Mouse (Mus musculus): Measurements from ENCODE around the gene Pigu. TPM values are rescaled to one million over a fixed set of nuclear protein-coding genes. Genes with fewer than 3 reads are reported as not detected.

The Pigu gene
- total and polyA plus RNA-seq, 2 experiments = 9.3 to 24.0 TPM

GRCm38 (mm10) chr2:155284647-155285046 lies 72.6 kb downstream of the Pigu start:
- TF ChIP-seq POLR2A (IDR thresholded peaks at IDR 0.05; ENCODE audit: extremely low read depth, insufficient read depth, low read length) (no peak), CTCF (IDR thresholded peaks at IDR 0.05; ENCODE audit: low read depth, low read length) (no peak)
- WGBS = 72% methylated on average over 7 of the region's 7 CpGs
- Histone ChIP-seq H3K79me2 (ENCODE audit: control insufficient read depth, insufficient read depth, low read length) (no peaks in the 10 kb centered on the region), H3K36me3 (ENCODE audit: control insufficient read depth, insufficient read depth, low read length) (no peaks in the 10 kb centered on the region), H3K27ac (replicated peaks; ENCODE audit: insufficient read depth, low read depth, low read length) (no peak overlapping the region), H3K9ac (ENCODE audit: low read depth, low read length) (no peak overlapping the region), H3K27me3 (ENCODE audit: control insufficient read depth, insufficient read depth, low read length) (no peaks in the 10 kb centered on the region), H3K4me3 (ENCODE audit: insufficient read depth, low read depth, low read length) (no peak overlapping the region), H3K4me1 (ENCODE audit: control insufficient read depth, insufficient read depth, low read length) (no peaks in the 10 kb centered on the region)
- DNase-seq (ENCODE audit: extremely low read depth, low read depth, low spot score) = no peak

DNA sequence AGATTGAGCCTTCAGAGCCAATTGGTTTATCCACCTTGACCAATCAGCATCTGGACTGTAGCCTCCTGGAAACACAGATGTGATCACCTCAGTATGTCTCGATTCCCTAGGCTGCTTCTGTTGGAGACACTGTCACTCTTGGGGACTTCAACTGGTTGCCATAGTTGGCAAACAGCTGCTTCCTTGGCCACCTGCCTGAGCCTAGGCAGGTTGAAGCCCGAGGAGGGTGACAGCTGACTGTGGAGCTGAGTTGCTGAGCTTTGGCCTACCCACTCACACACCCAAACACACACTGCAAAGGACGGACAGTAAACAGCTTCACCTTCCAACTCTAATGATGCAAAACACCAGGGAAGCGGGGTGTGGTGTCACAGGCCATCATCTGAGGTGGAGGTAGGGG lies 73.4 kb downstream of the Pigu start:
- Histone ChIP-seq H3K36me3 (ENCODE audit: control insufficient read depth, insufficient read depth, low read length) (no peaks in the 10 kb centered on the region), H3K79me2 (ENCODE audit: control insufficient read depth, insufficient read depth, low read length) (no peaks in the 10 kb centered on the region), H3K4me1 (ENCODE audit: control insufficient read depth, insufficient read depth, low read length) (0 out of 2 replicates have a peak, but pooled peaks cover under 1% of the 10 kb centered on the region), H3K4me3 (ENCODE audit: insufficient read depth, low read depth, low read length) (no peak overlapping the region), H3K27me3 (ENCODE audit: control insufficient read depth, insufficient read depth, low read length) (no peaks in the 10 kb centered on the region), H3K27ac (replicated peaks; ENCODE audit: insufficient read depth, low read depth, low read length) (no peak overlapping the region), H3K9ac (ENCODE audit: low read depth, low read length) (no peak overlapping the region)
- TF ChIP-seq CTCF (IDR thresholded peaks at IDR 0.05; ENCODE audit: low read depth, low read length) = no peak
- no peak for TF ChIP-seq POLR2A (IDR thresholded peaks at IDR 0.05; ENCODE audit: extremely low read depth, insufficient read depth, low read length)
- WGBS = 63% methylated on average over 4 of the region's 4 CpGs
- no peak for DNase-seq (ENCODE audit: extremely low read depth, low read depth, low spot score)

DNA sequence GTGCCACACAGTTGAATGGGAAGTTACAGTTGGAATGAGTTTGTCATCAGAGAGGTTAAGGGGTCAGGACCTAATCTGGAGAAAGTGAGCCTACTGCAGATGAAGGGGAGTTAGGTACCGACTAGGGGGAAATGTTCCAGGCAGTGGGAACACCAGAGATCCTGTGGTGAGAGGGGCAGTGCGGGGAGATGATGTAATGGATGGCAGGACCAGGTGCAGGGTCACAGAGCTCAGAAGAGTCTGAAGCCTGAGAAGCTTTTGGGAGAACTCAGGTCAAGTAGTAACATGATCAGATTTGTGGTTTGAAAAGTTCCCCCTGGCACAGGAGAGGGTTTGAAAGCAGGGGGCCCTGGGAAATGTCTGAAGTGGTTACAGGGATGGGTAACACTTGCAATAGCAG lies 77.1 kb downstream of the Pigu start:
- DNase-seq (ENCODE audit: extremely low read depth, low read depth, low spot score) = no peak
- H3K79me2 ChIP-seq (ENCODE audit: control insufficient read depth, insufficient read depth, low read length) = no peaks in the 10 kb centered on the region
- no peak overlapping the region for H3K27ac ChIP-seq (replicated peaks; ENCODE audit: insufficient read depth, low read depth, low read length)
- no peak overlapping the region for H3K9ac ChIP-seq (ENCODE audit: low read depth, low read length)
- no peak overlapping the region for H3K4me3 ChIP-seq (ENCODE audit: insufficient read depth, low read depth, low read length)
- H3K27me3 ChIP-seq (ENCODE audit: control insufficient read depth, insufficient read depth, low read length) = no peaks in the 10 kb centered on the region
- H3K4me1 ChIP-seq (ENCODE audit: control insufficient read depth, insufficient read depth, low read length) = peaks cover 13% of the 10 kb centered on the region
- H3K36me3 ChIP-seq (ENCODE audit: control insufficient read depth, insufficient read depth, low read length) = no peaks in the 10 kb centered on the region
- TF ChIP-seq CTCF (IDR thresholded peaks at IDR 0.05; ENCODE audit: low read depth, low read length) = no peak
- TF ChIP-seq POLR2A (IDR thresholded peaks at IDR 0.05; ENCODE audit: extremely low read depth, insufficient read depth, low read length) = no peak
- 78% methylated on average over 2 of the region's 2 CpGs for WGBS

DNA sequence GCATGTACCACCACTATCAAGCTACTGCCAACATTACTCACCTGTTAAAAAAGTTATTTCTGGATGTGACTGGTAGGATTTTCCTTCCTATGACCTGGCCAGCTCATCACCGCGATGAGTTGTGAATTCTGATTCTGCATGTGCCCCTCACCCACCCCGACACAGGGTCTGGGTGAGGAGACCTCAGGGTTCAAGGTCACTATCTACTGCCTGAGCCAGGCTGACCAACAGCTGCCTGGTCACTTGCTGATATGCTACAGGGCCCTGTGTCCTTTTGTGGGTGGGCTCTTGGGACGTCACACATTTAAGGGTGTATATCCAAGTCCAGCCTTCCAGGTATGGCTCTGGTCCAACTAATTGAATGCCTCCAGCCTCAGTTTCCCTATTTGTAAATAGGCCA lies 78.1 kb downstream of the Pigu start:
- Histone ChIP-seq H3K27me3 (ENCODE audit: control insufficient read depth, insufficient read depth, low read length) (no peaks in the 10 kb centered on the region), H3K27ac (replicated peaks; ENCODE audit: insufficient read depth, low read depth, low read length) (no peak overlapping the region; the same call in 1 of the 2 replicates), H3K79me2 (ENCODE audit: control insufficient read depth, insufficient read depth, low read length) (no peaks in the 10 kb centered on the region), H3K36me3 (ENCODE audit: control insufficient read depth, insufficient read depth, low read length) (no peaks in the 10 kb centered on the region), H3K4me3 (ENCODE audit: insufficient read depth, low read depth, low read length) (no peak overlapping the region), H3K9ac (ENCODE audit: low read depth, low read length) (no peak overlapping the region), H3K4me1 (ENCODE audit: control insufficient read depth, insufficient read depth, low read length) (peaks cover 13% of the 10 kb centered on the region)
- 68% methylated on average over 4 of the region's 4 CpGs for whole genome bisulfite sequencing
- TF ChIP-seq POLR2A (IDR thresholded peaks at IDR 0.05; ENCODE audit: extremely low read depth, insufficient read depth, low read length) = no peak
- TF ChIP-seq CTCF (IDR thresholded peaks at IDR 0.05; ENCODE audit: low read depth, low read length) = no peak
- no peak for DNase-seq (ENCODE audit: extremely low read depth, low read depth, low spot score)

- WGBS = 33% methylated on average over 7 of the region's 7 CpGs
- Histone ChIP-seq H3K9ac (ENCODE audit: low read depth, low read length) (no peak overlapping the region), H3K27ac (replicated peaks; ENCODE audit: insufficient read depth, low read depth, low read length) (no peak overlapping the region; the same call in 1 of the 2 replicates), H3K79me2 (ENCODE audit: control insufficient read depth, insufficient read depth, low read length) (no peaks in the 10 kb centered on the region), H3K4me3 (ENCODE audit: insufficient read depth, low read depth, low read length) (no peak overlapping the region), H3K27me3 (ENCODE audit: control insufficient read depth, insufficient read depth, low read length) (no peaks in the 10 kb centered on the region), H3K36me3 (ENCODE audit: control insufficient read depth, insufficient read depth, low read length) (no peaks in the 10 kb centered on the region), H3K4me1 (ENCODE audit: control insufficient read depth, insufficient read depth, low read length) (peaks cover 13% of the 10 kb centered on the region)
- TF ChIP-seq POLR2A (IDR thresholded peaks at IDR 0.05; ENCODE audit: extremely low read depth, insufficient read depth, low read length) (no peak), CTCF (IDR thresholded peaks at IDR 0.05; ENCODE audit: low read depth, low read length) (no peak)
- peak; percentile 73 for DNase-seq (ENCODE audit: extremely low read depth, low read depth, low spot score)
Measured at GRCm38 (mm10) chr2:155278361-155278760, 78.9 kb downstream of the Pigu start.

- H3K27ac ChIP-seq (replicated peaks; ENCODE audit: insufficient read depth, low read depth, low read length) = no peak overlapping the region
- 92% methylated on average over 2 of the region's 2 CpGs for WGBS
Measured at GRCm38 (mm10) chr2:155277721-155278120, 79.5 kb downstream of the Pigu start.

More at GRCm38 (mm10) chr2:155277721-155278120, 79.5 kb downstream of the Pigu start:
- TF ChIP-seq POLR2A (IDR thresholded peaks at IDR 0.05; ENCODE audit: extremely low read depth, insufficient read depth, low read length) = no peak
- no peak for TF ChIP-seq CTCF (IDR thresholded peaks at IDR 0.05; ENCODE audit: low read depth, low read length)
- H3K4me3 ChIP-seq (ENCODE audit: insufficient read depth, low read depth, low read length) = no peak overlapping the region
- H3K27me3 ChIP-seq (ENCODE audit: control insufficient read depth, insufficient read depth, low read length) = no peaks in the 10 kb centered on the region
- peaks cover 13% of the 10 kb centered on the region for H3K4me1 ChIP-seq (ENCODE audit: control insufficient read depth, insufficient read depth, low read length)
- no peak overlapping the region for H3K9ac ChIP-seq (ENCODE audit: low read depth, low read length)
- no peaks in the 10 kb centered on the region for H3K36me3 ChIP-seq (ENCODE audit: control insufficient read depth, insufficient read depth, low read length)
- no peaks in the 10 kb centered on the region for H3K79me2 ChIP-seq (ENCODE audit: control insufficient read depth, insufficient read depth, low read length)
- DNase-seq (ENCODE audit: extremely low read depth, low read depth, low spot score) = no peak
